Mouse (Mus musculus) erythroblast, embryonic 14.5 days (primary cell): Measurements from ENCODE around the gene Car11.

Experiments used
- GATA1 ChIP-seq: IDR thresholded peaks from 2 replicates; pipeline ENCODE4 v1.6.1; 2012; ENCODE audit warnings: low read length, inconsistent platforms, mixed read lengths
- TAL1 ChIP-seq: IDR thresholded peaks from 3 replicates; pipeline ENCODE4 v1.6.1; 2012; ENCODE audit warnings: low read length, inconsistent platforms, mixed read lengths

- no peak for TF ChIP-seq TAL1
- no peak for TF ChIP-seq GATA1
Observed at GRCm38 (mm10) chr7:45749401-45749800, 49.8 kb downstream of the Car11 start.
